Mouse (Mus musculus) liver, embryonic 12.5 days (tissue): Measurements from ENCODE around the gene Polr3b. TPM values are rescaled to one million over a fixed set of nuclear protein-coding genes. Genes with fewer than 3 reads are reported as not detected.

Source experiments
- ATAC-seq: fragments of 200-750 bp; cut with Nextera tagmentation; 2 replicates; pipeline ENCODE4 v1.8.0; 2017; ENCODE audit warnings: moderate number of reproducible peaks, mild to moderate bottlenecking, moderate library complexity
- H3K27ac ChIP-seq: fragments of 300-500 bp; sonication (generic); 2 replicates; pipeline ENCODE4 v1.5.1; 2016; ENCODE audit warnings: mild to moderate bottlenecking
- H3K27me3 ChIP-seq: fragments of 300-500 bp; sonication (generic); replicated peaks from 2 replicates; pipeline ENCODE4 v1.6.1; 2016; ENCODE audit warnings: mild to moderate bottlenecking, moderate library complexity
- H3K36me3 ChIP-seq: fragments of 300-500 bp; sonication (generic); 2 replicates; pipeline ENCODE4 v1.6.1; 2016; ENCODE audit warnings: mild to moderate bottlenecking, moderate library complexity
- H3K4me1 ChIP-seq: fragments of 300-500 bp; sonication (generic); 2 replicates; pipeline ENCODE4 v1.6.1; 2016
- H3K4me2 ChIP-seq: fragments of 300-500 bp; sonication (generic); 2 replicates; pipeline ENCODE4 v1.6.1; 2016; ENCODE audit warnings: mild to moderate bottlenecking, moderate library complexity
- H3K4me3 ChIP-seq: fragments of 300-500 bp; sonication (generic); 2 replicates; pipeline ENCODE4 v1.5.1; 2016; ENCODE audit warnings: mild to moderate bottlenecking, moderate library complexity
- H3K9ac ChIP-seq: fragments of 300-500 bp; sonication (generic); 2 replicates; pipeline ENCODE4 v1.6.1; 2016; ENCODE audit warnings: mild to moderate bottlenecking, moderate library complexity
- H3K9me3 ChIP-seq: fragments of 300-500 bp; sonication (generic); replicated peaks from 2 replicates; pipeline ENCODE4 v1.6.1; 2016; ENCODE audit warnings: mild to moderate bottlenecking, moderate library complexity
- WGBS: fragments of 180-500 bp; shearing (Covaris S2); methylation state at CpG from one replicate; pipeline ENCODE4 v1.1.7; 2016; ENCODE audit not compliant: insufficient replicate concordance; 5-methylcytosine and 5-hydroxymethylcytosine counted together
- polyA plus RNA-seq: library from polyadenylated mRNA; unstranded; fragments of >200 nt; fragmentation: Nextera tagmentation; extraction: Ambion mirVana; gene quantifications from 2 replicates; pipeline ENCODE4 v1.2.1, GENCODE M21; 2016

Gene Polr3b
- polyA plus RNA-seq: 9.9 and 11.3 TPM in 2 replicates

DNA sequence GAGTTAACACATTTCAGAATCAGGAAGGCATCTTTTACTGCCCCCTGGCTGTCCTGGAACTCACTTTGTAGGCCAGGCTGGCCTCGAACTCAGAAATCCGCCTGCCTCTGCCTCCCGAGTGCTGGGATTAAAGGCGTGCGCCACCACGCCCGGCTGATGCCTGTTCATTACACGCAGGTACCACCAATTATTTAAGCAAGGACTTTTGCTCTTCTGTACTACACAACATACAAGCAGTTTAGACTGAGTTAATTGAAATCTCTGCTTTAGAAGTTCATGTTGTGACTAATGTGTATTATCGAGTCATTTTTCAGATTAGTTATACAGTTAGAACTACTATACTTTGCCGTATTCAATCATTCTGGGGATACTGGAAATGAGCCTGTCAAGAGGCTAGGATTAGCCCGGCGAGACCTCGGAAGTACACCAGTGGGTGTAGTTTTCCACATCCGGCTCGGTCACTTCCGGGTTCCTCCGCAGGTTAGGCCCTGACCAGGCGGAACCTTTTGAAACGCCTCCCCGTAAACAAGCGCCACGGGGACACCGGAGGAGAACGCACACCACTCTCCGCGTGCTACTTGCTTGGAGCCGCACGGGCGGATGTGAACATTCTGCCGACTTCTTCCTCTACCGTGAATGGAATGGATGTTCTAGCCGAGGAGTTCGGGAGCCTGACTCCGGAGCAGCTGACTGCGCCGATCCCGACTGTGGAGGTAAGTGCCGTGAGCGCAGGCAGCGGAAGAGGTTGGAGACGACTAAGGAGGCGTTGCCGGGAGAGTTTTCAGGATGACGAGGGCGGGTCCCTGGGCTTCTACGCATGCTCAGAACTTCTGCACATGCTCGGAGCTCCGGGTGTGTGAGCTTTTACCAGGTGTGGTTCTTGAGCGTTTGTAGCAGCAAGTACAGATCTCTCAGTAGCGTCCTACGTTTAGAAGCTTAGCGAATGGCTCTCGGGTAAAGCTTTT, at the start of gene Polr3b:
TSS of gene Polr3b (plus strand) at position 467 of the 965 bp plus-strand sequence.
- WGBS: 6% methylated on average over 53 of the region's 53 CpGs
- peak within 1 kb of the TSS; percentile 89 for H3K4me2 ChIP-seq
- H3K9ac ChIP-seq: peak within 1 kb of the TSS; percentile 74
- H3K27ac ChIP-seq: peak within 1 kb of the TSS; percentile 96
- H3K9me3 ChIP-seq: no peaks in the 10 kb centered on the region
- ATAC-seq: peak; percentile 97
- peak within 1 kb of the TSS; percentile 70 for H3K4me3 ChIP-seq
- 0 out of 2 replicates have a peak, but pooled peaks cover 2% of the 10 kb centered on the region for H3K36me3 ChIP-seq
- peaks cover 25% of the 10 kb centered on the region for H3K4me1 ChIP-seq
- no peaks in the 10 kb centered on the region for H3K27me3 ChIP-seq

DNA sequence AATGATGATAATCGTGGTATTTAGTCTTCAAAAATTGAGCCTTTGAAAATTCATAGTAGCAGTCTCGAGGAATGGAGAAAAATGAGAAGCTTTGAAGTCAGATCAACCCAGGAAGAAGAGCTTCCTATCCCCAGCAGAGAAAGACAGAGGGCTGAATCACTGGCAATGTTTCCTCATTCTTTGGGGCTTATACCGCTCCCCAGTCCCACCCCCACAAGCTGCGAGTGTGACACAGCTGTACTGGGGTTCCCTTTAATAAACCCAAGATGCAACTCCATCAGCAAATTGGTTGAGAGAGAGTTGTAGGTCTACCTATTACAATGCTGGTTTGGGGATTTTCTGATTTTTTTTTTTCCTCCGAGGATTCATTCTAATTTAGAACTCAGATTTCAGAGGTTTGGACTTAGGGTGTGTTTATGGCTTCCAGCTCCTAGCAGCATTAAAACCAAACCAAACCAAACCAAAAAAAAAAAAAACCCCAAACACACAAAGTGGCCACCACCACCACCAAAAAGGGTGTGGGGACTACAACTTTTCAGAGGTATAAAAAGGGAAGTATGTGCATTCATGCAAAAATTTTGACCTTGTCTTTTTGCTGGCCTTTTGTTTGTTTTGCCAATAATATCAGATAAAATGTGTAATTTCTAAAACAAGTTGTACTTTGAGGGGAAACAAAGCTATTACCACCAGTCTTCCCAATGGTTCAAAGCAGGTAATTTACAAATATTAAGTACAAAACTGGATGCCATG, 48.2 kb upstream of the Polr3b start:
- H3K4me3 ChIP-seq: no peak overlapping the region
- 42% methylated on average over 5 of the region's 5 CpGs for WGBS
- no peak for ATAC-seq
- H3K4me1 ChIP-seq: peaks cover 38% of the 10 kb centered on the region
- 0 out of 2 replicates have a peak, but pooled peaks cover 11% of the 10 kb centered on the region for H3K27me3 ChIP-seq
- 0 out of 2 replicates have a peak overlapping the region, but pooled peaks have one; percentile 96 for H3K27ac ChIP-seq
- H3K36me3 ChIP-seq: no peaks in the 10 kb centered on the region
- H3K9ac ChIP-seq: no peak overlapping the region
- H3K4me2 ChIP-seq: no peak overlapping the region
- H3K9me3 ChIP-seq: no peaks in the 10 kb centered on the region

DNA sequence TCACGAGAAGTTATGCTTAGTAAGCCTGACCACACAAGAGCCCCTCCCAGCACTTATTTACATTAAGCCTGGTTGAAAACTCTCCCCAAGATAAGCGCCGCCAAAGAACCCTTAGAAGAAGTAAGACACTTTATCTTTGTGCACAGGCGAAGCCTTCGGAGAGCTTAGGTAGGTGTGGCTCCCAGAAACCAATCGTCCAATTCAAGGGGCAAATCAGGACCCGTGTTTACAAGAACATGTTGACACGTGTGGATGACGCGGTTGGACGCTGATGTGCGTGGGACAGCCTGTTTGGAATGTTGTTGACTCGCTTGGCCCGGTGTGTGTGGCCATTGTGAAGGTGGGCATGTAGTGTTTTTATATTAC, 46.1 kb upstream of the Polr3b start:
- H3K4me1 ChIP-seq: peaks cover 50% of the 10 kb centered on the region
- 0 out of 2 replicates have a peak, but pooled peaks cover 8% of the 10 kb centered on the region for H3K27me3 ChIP-seq
- peak overlapping the region; percentile 92 for H3K4me2 ChIP-seq
- H3K36me3 ChIP-seq: no peaks in the 10 kb centered on the region
- no peaks in the 10 kb centered on the region for H3K9me3 ChIP-seq
- H3K27ac ChIP-seq: peak overlapping the region; percentile 96
- peak overlapping the region; percentile 76; the same call in 1 of the 2 replicates for H3K9ac ChIP-seq
- under 1% methylated on average over 14 of the region's 14 CpGs for WGBS
- ATAC-seq: peak; percentile 94
- peak overlapping the region; percentile 77 for H3K4me3 ChIP-seq

GRCm38 (mm10) chr10:84576395-84577070, 45.6 kb upstream of the Polr3b start, which contains the start of gene Tcp11l2:
Tcp11l2 (plus strand) TSS chr10:84576626.
- Histone ChIP-seq H3K4me1 (peaks cover 50% of the 10 kb centered on the region), H3K27ac (peak within 1 kb of the TSS; percentile 96), H3K9ac (peak within 1 kb of the TSS; percentile 76), H3K4me2 (peak within 1 kb of the TSS; percentile 92), H3K9me3 (no peaks in the 10 kb centered on the region), H3K27me3 (0 out of 2 replicates have a peak, but pooled peaks cover 10% of the 10 kb centered on the region), H3K4me3 (peak within 1 kb of the TSS; percentile 77), H3K36me3 (no peaks in the 10 kb centered on the region)
- ATAC-seq: peak; percentile 94
- WGBS: under 1% methylated on average over 46 of the region's 46 CpGs

- H3K4me1 ChIP-seq: peaks cover 50% of the 10 kb centered on the region
- H3K4me3 ChIP-seq: peak overlapping the region; percentile 77
- H3K27me3 ChIP-seq: 0 out of 2 replicates have a peak, but pooled peaks cover 10% of the 10 kb centered on the region
- H3K4me2 ChIP-seq: peak overlapping the region; percentile 92
- H3K9ac ChIP-seq: peak overlapping the region; percentile 76
- no peaks in the 10 kb centered on the region for H3K9me3 ChIP-seq
- 1% methylated on average over 38 of the region's 38 CpGs for WGBS
- no peaks in the 10 kb centered on the region for H3K36me3 ChIP-seq
- no peak for ATAC-seq
- peak overlapping the region; percentile 96 for H3K27ac ChIP-seq
Observed at GRCm38 (mm10) chr10:84577071-84577727, 44.9 kb upstream of the Polr3b start.

GRCm38 (mm10) chr10:84578738-84579137, 43.4 kb upstream of the Polr3b start:
- Histone ChIP-seq H3K9me3 (no peaks in the 10 kb centered on the region), H3K4me3 (peak overlapping the region; percentile 77; the same call in 1 of the 2 replicates), H3K36me3 (no peaks in the 10 kb centered on the region), H3K4me2 (peak overlapping the region; percentile 92), H3K27me3 (0 out of 2 replicates have a peak, but pooled peaks cover 21% of the 10 kb centered on the region), H3K9ac (no peak overlapping the region), H3K27ac (no peak overlapping the region), H3K4me1 (peaks cover 45% of the 10 kb centered on the region)
- 75% methylated on average over 10 of the region's 10 CpGs for WGBS
- no peak for ATAC-seq

- WGBS: 22% methylated on average over 2 of the region's 2 CpGs
- Histone ChIP-seq H3K27me3 (peaks cover 28% of the 10 kb centered on the region; the same call in 1 of the 2 replicates), H3K27ac (no peak overlapping the region), H3K4me2 (peak overlapping the region; percentile 92), H3K4me1 (peaks cover 37% of the 10 kb centered on the region), H3K9me3 (no peaks in the 10 kb centered on the region), H3K36me3 (no peaks in the 10 kb centered on the region), H3K4me3 (no peak overlapping the region), H3K9ac (peak overlapping the region; percentile 29; the same call in 1 of the 2 replicates)
- ATAC-seq: no peak
Observed at GRCm38 (mm10) chr10:84579527-84579926, 42.6 kb upstream of the Polr3b start.

- no peak for ATAC-seq
- peaks cover 33% of the 10 kb centered on the region; the same call in 1 of the 2 replicates for H3K27me3 ChIP-seq
- no peak overlapping the region for H3K4me3 ChIP-seq
- H3K4me1 ChIP-seq: peaks cover 30% of the 10 kb centered on the region
- H3K27ac ChIP-seq: no peak overlapping the region
- H3K4me2 ChIP-seq: no peak overlapping the region
- no peaks in the 10 kb centered on the region for H3K36me3 ChIP-seq
- no peak overlapping the region for H3K9ac ChIP-seq
- no peaks in the 10 kb centered on the region for H3K9me3 ChIP-seq
- WGBS: 44% methylated on average over 8 of the region's 8 CpGs
Observed at GRCm38 (mm10) chr10:84581191-84581590, 40.9 kb upstream of the Polr3b start.

- H3K9ac ChIP-seq: no peak overlapping the region
- H3K9me3 ChIP-seq: no peaks in the 10 kb centered on the region
- H3K27me3 ChIP-seq: peaks cover 33% of the 10 kb centered on the region; the same call in 1 of the 2 replicates
- no peak overlapping the region for H3K27ac ChIP-seq
- peaks cover 27% of the 10 kb centered on the region for H3K4me1 ChIP-seq
- no peak overlapping the region for H3K4me3 ChIP-seq
- WGBS: 73% methylated on average over 7 of the region's 7 CpGs
- H3K36me3 ChIP-seq: no peaks in the 10 kb centered on the region
- ATAC-seq: no peak
- H3K4me2 ChIP-seq: no peak overlapping the region
Observed at GRCm38 (mm10) chr10:84582236-84582635, 39.9 kb upstream of the Polr3b start.

DNA sequence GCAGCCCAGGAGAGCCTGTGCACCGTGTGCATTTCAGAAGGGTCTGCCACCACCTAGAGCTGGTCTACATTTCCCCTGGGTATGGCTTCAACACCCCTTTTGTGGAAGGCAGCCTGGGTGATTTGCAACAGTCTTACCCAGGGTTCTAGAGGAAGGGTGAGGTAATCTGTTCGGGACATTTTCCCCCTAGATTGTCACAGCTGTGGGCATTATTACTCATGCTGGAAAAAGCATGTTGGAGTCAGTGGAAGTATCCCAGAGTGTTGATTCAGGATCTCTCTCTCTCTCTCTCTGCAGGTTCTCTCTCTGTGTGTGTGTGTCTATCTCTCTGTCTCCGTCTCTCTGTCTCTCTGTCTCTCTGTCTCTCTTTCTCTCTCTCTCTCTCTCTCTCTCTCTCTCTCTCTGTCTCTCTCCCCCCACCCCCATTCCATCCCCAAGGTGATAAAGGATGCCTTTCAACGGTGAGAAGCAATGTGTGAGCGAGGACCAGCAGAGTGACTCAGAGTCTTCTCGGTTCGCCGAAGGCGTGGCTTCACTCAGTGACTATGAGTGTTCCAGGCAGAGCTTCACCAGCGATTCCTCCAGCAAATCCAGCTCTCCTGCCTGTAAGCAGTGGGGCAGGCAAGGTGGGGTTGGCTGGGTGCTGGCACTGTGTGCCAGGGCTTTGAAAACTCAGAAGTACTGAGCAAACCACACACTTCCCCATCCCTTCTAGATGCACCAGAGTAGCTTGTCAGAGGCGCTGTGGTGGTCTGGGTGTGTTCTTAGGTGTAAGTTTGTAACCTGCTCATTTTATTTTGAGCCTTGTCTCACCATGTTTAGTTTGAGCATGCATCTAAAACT, 37.4 kb upstream of the Polr3b start:
- no peak for ATAC-seq
- H3K27ac ChIP-seq: no peak overlapping the region
- H3K4me2 ChIP-seq: no peak overlapping the region; the same call in 1 of the 2 replicates
- peaks cover 25% of the 10 kb centered on the region; the same call in 1 of the 2 replicates for H3K27me3 ChIP-seq
- no peak overlapping the region for H3K9ac ChIP-seq
- no peaks in the 10 kb centered on the region for H3K9me3 ChIP-seq
- WGBS: 40% methylated on average over 11 of the region's 11 CpGs
- no peaks in the 10 kb centered on the region for H3K36me3 ChIP-seq
- peaks cover 9% of the 10 kb centered on the region for H3K4me1 ChIP-seq
- H3K4me3 ChIP-seq: no peak overlapping the region
